Mouse (Mus musculus): ENCODE data around the gene Neurog3. TPM values are rescaled to one million over a fixed set of nuclear protein-coding genes. Genes with fewer than 3 reads are reported as not detected.

The Neurog3 gene
- polyA plus RNA-seq, 1 experiment from 2014 or later: 14.7 TPM

DNA sequence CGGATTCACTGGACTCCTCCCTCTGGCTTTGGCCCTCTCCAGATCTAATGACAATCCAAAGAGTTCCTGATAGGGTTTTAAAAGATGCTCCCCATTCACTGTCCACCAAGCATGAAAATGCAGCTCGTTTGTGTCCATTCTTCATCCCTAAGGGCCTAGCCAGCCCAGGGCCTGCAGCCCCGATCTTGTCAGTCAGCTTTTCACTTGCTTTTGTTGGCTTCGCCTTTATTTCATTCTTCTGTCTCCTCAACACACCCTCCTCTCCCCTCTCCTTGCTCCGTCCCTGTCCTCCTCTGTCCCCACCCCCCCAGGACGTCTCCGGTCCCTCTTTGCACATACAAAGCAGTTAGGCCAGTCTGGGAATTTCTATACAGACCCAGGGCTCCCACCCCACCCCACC, 17.0 kb downstream of the Neurog3 start:
- peaks cover 38% of the 10 kb centered on the region for H3K27me3 ChIP-seq (ENCODE audit: control insufficient read depth, insufficient read depth, low read length)
- H3K4me2 ChIP-seq (ENCODE audit: low read depth): no peak overlapping the region
- no peak overlapping the region for H3K4me3 ChIP-seq (ENCODE audit: low read depth, low read length)
- WGBS: 28% methylated on average over 7 of the region's 7 CpGs
- ATAC-seq (ENCODE audit: insufficient read depth, low FRiP score, low TSS enrichment): peak; percentile 17; the same call in 1 of the 2 replicates
- no peaks in the 10 kb centered on the region for H3K9me3 ChIP-seq (ENCODE audit: control insufficient read depth, low read length)
- no peak overlapping the region for H3K27ac ChIP-seq (ENCODE audit: low read depth, low read length)
- peaks cover 8% of the 10 kb centered on the region for H3K4me1 ChIP-seq (ENCODE audit: control insufficient read depth, insufficient read depth, low read length)
- H3K9ac ChIP-seq (ENCODE audit: low read length): no peak overlapping the region
- H3K36me3 ChIP-seq (ENCODE audit: control insufficient read depth, insufficient read depth, low read length): no peaks in the 10 kb centered on the region
- peak; percentile 44 for DNase-seq (ENCODE audit: low spot score)

DNA sequence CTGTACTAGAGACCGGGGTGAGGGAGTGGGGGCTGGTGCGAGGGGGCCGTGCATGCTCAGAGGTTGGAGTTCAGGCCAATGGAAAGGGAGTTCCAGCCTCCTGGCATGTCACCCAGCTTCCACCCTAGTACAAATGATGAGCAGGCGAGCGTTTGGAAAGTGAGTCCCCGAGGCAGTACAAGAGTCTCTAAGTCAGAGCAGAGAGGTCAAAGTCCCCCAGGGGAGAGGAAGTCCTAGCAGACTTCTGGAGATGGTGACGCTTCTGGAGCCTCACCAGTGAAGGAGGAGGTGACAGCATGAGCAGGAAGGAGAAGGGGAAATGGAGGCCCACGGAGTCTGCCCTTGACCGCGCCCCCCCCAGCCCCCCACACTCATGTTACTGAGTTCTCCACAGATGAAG, 29.5 kb downstream of the Neurog3 start:
- Histone ChIP-seq H3K4me2 (ENCODE audit: low read depth) (no peak overlapping the region), H3K27me3 (ENCODE audit: control insufficient read depth, insufficient read depth, low read length) (no peaks in the 10 kb centered on the region), H3K9ac (ENCODE audit: low read length) (no peak overlapping the region), H3K36me3 (ENCODE audit: control insufficient read depth, insufficient read depth, low read length) (no peaks in the 10 kb centered on the region), H3K27ac (ENCODE audit: low read depth, low read length) (no peak overlapping the region), H3K4me1 (ENCODE audit: control insufficient read depth, insufficient read depth, low read length) (0 out of 2 replicates have a peak, but pooled peaks cover 4% of the 10 kb centered on the region), H3K4me3 (ENCODE audit: low read depth, low read length) (no peak overlapping the region), H3K9me3 (ENCODE audit: control insufficient read depth, low read length) (no peaks in the 10 kb centered on the region)
- no peak for DNase-seq (ENCODE audit: low spot score)
- 55% methylated on average over 10 of the region's 10 CpGs for WGBS
- no peak for ATAC-seq (ENCODE audit: insufficient read depth, low FRiP score, low TSS enrichment)

DNA sequence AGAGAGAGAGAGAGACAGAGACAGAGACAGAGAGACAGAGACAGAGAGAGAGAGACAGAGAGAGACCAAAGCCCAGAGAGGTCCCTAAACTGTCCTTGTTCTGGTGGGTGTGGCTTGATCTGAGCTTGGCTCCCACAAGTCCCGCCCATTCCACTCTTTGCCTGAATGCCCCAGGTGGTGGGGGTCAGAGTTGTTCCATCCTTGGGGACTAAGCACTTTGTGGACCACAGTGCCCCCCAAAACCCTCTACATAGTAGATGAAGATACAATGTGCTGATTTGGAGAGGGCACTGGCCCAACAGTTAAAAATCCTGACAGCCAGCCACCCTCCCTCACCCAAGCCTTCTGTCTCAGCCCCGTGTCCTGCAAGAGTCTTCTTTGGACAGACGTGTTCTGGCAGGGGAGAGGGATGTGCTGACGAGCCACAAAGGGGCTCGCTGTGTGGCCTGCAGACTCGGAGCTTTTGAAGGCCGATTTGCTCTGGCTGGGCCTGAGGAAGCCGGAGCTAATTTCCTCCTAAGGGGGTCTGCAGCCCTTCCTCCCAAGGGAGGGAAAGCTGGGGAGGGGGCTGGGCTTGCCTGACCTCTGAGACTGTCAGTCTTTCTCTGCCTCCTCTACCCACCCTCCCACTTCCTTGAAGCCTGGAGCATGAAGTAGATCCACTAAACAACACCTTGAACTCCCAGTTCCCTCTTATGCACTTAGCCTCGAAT, 40.1 kb downstream of the Neurog3 start:
- 3% methylated on average over 9 of the region's 9 CpGs for WGBS
- H3K4me2 ChIP-seq (ENCODE audit: low read depth): no peak overlapping the region
- peaks cover 6% of the 10 kb centered on the region; the same call in 1 of the 2 replicates for H3K4me1 ChIP-seq (ENCODE audit: control insufficient read depth, insufficient read depth, low read length)
- H3K9ac ChIP-seq (ENCODE audit: low read length): no peak overlapping the region
- H3K36me3 ChIP-seq (ENCODE audit: control insufficient read depth, insufficient read depth, low read length): no peaks in the 10 kb centered on the region
- no peak overlapping the region for H3K4me3 ChIP-seq (ENCODE audit: low read depth, low read length)
- no peaks in the 10 kb centered on the region for H3K9me3 ChIP-seq (ENCODE audit: control insufficient read depth, low read length)
- no peak for DNase-seq (ENCODE audit: low spot score)
- H3K27me3 ChIP-seq (ENCODE audit: control insufficient read depth, insufficient read depth, low read length): peaks cover 11% of the 10 kb centered on the region; the same call in 1 of the 2 replicates
- peak; percentile 74 for ATAC-seq (ENCODE audit: insufficient read depth, low FRiP score, low TSS enrichment)
- 0 out of 2 replicates have a peak overlapping the region, but pooled peaks have one; percentile 0 for H3K27ac ChIP-seq (ENCODE audit: low read depth, low read length)

DNA sequence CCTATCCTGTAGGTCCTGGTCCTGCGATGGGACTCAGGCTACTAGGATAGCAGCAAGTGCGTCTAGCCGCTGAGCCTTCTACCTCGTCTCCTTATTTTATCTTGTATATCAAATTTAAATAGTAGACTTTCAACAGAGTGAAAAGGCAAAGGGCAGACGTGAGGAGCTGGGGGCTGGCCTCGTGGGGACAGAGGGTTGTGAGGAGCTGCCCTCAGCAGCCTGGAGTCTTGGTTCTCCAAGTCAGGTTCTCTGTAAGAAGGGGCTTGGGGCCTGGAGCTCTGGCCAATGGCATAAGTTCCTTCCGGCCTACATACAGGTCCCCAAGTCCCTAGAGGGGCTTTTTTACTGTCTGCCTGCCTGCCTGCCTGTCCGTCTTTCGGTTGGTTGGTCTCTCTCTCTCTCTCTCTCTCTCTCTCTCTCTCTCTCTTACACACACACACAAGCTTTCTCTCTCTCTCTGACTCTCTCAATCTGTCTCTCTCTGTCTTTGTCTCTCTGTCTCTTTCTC, 41.1 kb downstream of the Neurog3 start:
- Histone ChIP-seq H3K9ac (ENCODE audit: low read length) (no peak overlapping the region), H3K9me3 (ENCODE audit: control insufficient read depth, low read length) (no peaks in the 10 kb centered on the region), H3K27ac (ENCODE audit: low read depth, low read length) (0 out of 2 replicates have a peak overlapping the region, but pooled peaks have one; percentile 8), H3K27me3 (ENCODE audit: control insufficient read depth, insufficient read depth, low read length) (peaks cover 10% of the 10 kb centered on the region; the same call in 1 of the 2 replicates), H3K4me1 (ENCODE audit: control insufficient read depth, insufficient read depth, low read length) (peaks cover 6% of the 10 kb centered on the region; the same call in 1 of the 2 replicates), H3K36me3 (ENCODE audit: control insufficient read depth, insufficient read depth, low read length) (no peaks in the 10 kb centered on the region), H3K4me3 (ENCODE audit: low read depth, low read length) (no peak overlapping the region), H3K4me2 (ENCODE audit: low read depth) (no peak overlapping the region)
- ATAC-seq (ENCODE audit: insufficient read depth, low FRiP score, low TSS enrichment) (no peak; the same call in 1 of the 2 replicates), DNase-seq (ENCODE audit: low spot score) (no peak)
- 23% methylated on average over 9 of the region's 9 CpGs for WGBS

DNA sequence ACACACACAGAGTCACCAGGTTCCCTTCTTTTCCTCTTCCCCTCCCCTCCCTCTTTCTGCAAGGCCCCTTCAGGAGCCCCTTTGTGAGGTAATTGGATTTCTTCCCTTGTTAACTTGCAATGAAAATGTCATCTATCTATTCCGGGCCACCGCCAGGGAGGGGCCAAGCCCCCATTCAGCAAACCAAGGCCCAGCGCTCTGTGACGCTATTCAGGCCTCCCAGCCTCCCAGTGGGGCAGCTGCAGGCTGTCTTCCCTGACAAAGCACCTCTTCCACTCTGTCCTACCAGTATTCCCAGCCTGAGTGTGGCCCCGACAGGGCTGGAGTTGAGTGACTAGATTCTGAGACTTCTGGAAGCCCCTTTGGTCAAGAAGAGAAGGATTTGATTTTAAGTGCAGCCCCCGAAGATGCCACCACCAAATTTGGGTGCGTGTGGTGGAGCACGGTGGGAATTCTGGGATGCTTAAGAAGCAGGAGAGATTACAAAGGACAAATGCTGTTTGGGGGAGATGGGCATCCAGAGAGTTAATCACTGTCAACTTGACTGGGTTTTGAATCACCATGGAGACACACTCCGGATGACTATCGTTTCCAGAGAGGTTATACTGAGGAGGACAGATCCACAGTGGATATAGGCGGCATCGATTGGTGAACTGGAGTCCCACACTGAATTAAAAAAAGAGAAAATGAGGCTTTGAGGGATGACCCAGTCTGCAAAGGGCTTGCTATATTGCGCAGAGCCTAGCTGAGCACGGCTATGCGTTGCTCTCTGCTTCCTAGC, 41.8 kb downstream of the Neurog3 start:
- H3K9ac ChIP-seq (ENCODE audit: low read length): no peak overlapping the region

DNA sequence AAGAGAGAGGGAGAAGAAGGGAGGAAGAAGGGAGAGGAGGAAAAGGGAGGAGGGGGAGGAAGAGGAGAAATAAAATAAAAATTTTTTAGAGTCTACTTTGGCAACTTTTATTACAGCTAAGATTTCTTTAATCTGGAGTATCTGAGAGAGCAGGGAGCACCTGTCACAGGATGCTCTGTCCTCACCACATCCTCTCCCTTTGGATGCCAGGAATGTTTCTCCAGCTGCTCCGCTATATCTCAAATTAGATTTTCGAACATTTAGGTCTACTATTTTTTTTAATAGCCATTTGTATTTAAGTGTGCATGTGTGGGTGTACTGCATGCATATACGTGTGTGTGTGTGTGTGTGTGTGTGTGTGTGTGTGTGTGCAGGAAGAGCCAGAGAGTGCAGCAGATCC, 47.1 kb downstream of the Neurog3 start:
- H3K9me3 ChIP-seq (ENCODE audit: control insufficient read depth, low read length): no peaks in the 10 kb centered on the region
- no peak overlapping the region for H3K27ac ChIP-seq (ENCODE audit: low read depth, low read length)
- H3K36me3 ChIP-seq (ENCODE audit: control insufficient read depth, insufficient read depth, low read length): no peaks in the 10 kb centered on the region
- ATAC-seq (ENCODE audit: insufficient read depth, low FRiP score, low TSS enrichment): no peak
- H3K4me2 ChIP-seq (ENCODE audit: low read depth): no peak overlapping the region
- peaks cover 10% of the 10 kb centered on the region; the same call in 1 of the 2 replicates for H3K27me3 ChIP-seq (ENCODE audit: control insufficient read depth, insufficient read depth, low read length)
- H3K9ac ChIP-seq (ENCODE audit: low read length): no peak overlapping the region
- WGBS: 98% methylated on average over 3 of the region's 3 CpGs
- no peak for DNase-seq (ENCODE audit: low spot score)
- H3K4me1 ChIP-seq (ENCODE audit: control insufficient read depth, insufficient read depth, low read length): peaks cover 2% of the 10 kb centered on the region; the same call in 1 of the 2 replicates
- H3K4me3 ChIP-seq (ENCODE audit: low read depth, low read length): no peak overlapping the region

More for the DNA sequence above, 41.8 kb downstream of the Neurog3 start:
- Histone ChIP-seq H3K27me3 (ENCODE audit: control insufficient read depth, insufficient read depth, low read length) (peaks cover 9% of the 10 kb centered on the region; the same call in 1 of the 2 replicates), H3K4me1 (ENCODE audit: control insufficient read depth, insufficient read depth, low read length) (peaks cover 6% of the 10 kb centered on the region; the same call in 1 of the 2 replicates), H3K4me2 (ENCODE audit: low read depth) (no peak overlapping the region), H3K27ac (ENCODE audit: low read depth, low read length) (peak overlapping the region; percentile 31), H3K36me3 (ENCODE audit: control insufficient read depth, insufficient read depth, low read length) (no peaks in the 10 kb centered on the region), H3K4me3 (ENCODE audit: low read depth, low read length) (no peak overlapping the region), H3K9me3 (ENCODE audit: control insufficient read depth, low read length) (no peaks in the 10 kb centered on the region)
- DNase-seq (ENCODE audit: low spot score) (peak; percentile 82), ATAC-seq (ENCODE audit: insufficient read depth, low FRiP score, low TSS enrichment) (peak; percentile 89)
- WGBS: 39% methylated on average over 15 of the region's 15 CpGs

DNA sequence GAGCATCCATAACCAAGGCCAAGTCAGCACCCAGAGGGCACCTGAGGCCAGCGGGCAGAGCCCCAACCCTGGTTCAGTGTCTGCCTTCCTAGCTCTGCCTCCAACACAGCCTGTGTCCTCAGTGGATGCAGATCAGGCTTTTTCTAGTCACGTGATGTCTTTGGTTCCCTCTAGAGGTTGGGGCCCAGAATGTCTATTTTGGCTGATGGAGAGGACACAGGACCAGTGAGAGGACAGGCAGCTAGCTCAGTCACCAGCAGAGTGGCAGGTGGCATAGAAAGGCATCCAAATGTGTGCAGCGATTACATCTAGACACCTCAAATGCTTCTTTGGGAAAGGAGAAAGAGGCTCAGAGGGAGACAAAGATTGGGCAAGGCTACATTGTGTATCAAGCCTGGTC, 48.8 kb downstream of the Neurog3 start:
- Histone ChIP-seq H3K27ac (ENCODE audit: low read depth, low read length) (no peak overlapping the region), H3K4me3 (ENCODE audit: low read depth, low read length) (no peak overlapping the region), H3K27me3 (ENCODE audit: control insufficient read depth, insufficient read depth, low read length) (peaks cover 5% of the 10 kb centered on the region; the same call in 1 of the 2 replicates), H3K9me3 (ENCODE audit: control insufficient read depth, low read length) (no peaks in the 10 kb centered on the region), H3K36me3 (ENCODE audit: control insufficient read depth, insufficient read depth, low read length) (no peaks in the 10 kb centered on the region), H3K9ac (ENCODE audit: low read length) (no peak overlapping the region), H3K4me1 (ENCODE audit: control insufficient read depth, insufficient read depth, low read length) (no peaks in the 10 kb centered on the region), H3K4me2 (ENCODE audit: low read depth) (no peak overlapping the region)
- no peak for ATAC-seq (ENCODE audit: insufficient read depth, low FRiP score, low TSS enrichment)
- 55% methylated on average over 3 of the region's 3 CpGs for WGBS
- no peak for DNase-seq (ENCODE audit: low spot score)

DNA sequence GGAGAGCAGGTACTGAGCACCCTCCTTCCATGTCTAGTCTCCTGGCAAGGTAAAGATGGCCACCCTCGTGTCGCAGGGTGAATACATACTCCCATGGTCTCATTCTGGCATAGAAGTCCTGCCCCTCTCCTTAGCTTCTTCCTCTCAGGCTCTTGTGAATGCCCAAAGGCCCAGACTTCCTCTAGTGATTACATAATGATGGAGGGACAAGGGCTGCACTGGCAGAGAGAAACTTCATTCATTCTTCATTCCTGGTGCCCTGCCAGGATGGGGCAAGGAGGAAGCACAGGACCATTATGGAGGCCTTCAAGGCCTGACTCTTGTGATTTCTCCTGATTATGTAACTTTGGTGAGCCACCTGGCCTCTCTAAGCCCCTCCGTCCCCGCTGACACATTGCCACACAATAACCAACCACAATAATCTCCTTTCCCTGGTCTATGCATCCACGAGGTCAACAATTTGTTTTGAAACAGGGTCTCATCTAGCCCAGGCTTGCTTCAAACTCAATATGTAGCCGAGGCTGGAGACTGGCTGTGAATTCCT, 49.7 kb downstream of the Neurog3 start:
- Histone ChIP-seq H3K4me3 (ENCODE audit: low read depth, low read length) (no peak overlapping the region), H3K36me3 (ENCODE audit: control insufficient read depth, insufficient read depth, low read length) (no peaks in the 10 kb centered on the region), H3K9ac (ENCODE audit: low read length) (no peak overlapping the region), H3K4me2 (ENCODE audit: low read depth) (no peak overlapping the region), H3K27ac (ENCODE audit: low read depth, low read length) (no peak overlapping the region), H3K4me1 (ENCODE audit: control insufficient read depth, insufficient read depth, low read length) (no peaks in the 10 kb centered on the region), H3K27me3 (ENCODE audit: control insufficient read depth, insufficient read depth, low read length) (peaks cover 5% of the 10 kb centered on the region; the same call in 1 of the 2 replicates), H3K9me3 (ENCODE audit: control insufficient read depth, low read length) (no peaks in the 10 kb centered on the region)
- DNase-seq (ENCODE audit: low spot score) (no peak), ATAC-seq (ENCODE audit: insufficient read depth, low FRiP score, low TSS enrichment) (no peak)
- 71% methylated on average over 6 of the region's 6 CpGs for WGBS

Data from neural tube, embryonic 11.5 days (tissue).